Mouse (Mus musculus) induced T-regulatory cell, adult 2 months (primary cell): ENCODE measurements around the gene Grik3.

ENCODE experiments used
- DNase-seq: peaks from one replicate; pipeline ENCODE4 v3.0.0-alpha.2; 2012; ENCODE audit warnings: low read depth

Grik3 gene

GRCm38 (mm10) chr4:125490661-125491504 lies at the start of gene Grik3:
TSS of gene Grik3 (plus strand) at chr4:125490700.
- no peak for DNase-seq

DNA sequence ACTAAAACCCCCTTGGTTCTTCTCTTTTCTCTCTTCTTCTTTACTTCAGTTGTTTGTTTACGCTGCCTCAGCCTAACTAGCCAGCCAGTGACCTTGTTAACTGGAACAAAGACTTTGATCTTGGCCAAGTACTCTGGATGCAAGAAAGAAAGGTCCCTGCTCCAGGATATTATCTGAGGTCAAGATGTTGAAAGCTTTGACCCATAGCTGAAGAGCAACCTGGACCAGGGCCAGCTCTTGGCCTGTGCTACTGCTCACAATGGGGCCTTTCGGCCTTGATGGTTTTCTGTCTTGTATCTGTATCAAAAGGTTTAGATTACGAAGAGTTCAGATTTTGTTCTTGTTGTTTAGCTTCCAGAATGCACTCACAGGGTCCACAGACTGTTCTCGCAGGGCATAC lies 48.7 kb upstream of the Grik3 start:
- DNase-seq: no peak

GRCm38 (mm10) chr4:125444366-125444765 lies 46.1 kb upstream of the Grik3 start:
- no peak for DNase-seq

- no peak for DNase-seq
Measured at GRCm38 (mm10) chr4:125450602-125451321, 39.7 kb upstream of the Grik3 start.

DNA sequence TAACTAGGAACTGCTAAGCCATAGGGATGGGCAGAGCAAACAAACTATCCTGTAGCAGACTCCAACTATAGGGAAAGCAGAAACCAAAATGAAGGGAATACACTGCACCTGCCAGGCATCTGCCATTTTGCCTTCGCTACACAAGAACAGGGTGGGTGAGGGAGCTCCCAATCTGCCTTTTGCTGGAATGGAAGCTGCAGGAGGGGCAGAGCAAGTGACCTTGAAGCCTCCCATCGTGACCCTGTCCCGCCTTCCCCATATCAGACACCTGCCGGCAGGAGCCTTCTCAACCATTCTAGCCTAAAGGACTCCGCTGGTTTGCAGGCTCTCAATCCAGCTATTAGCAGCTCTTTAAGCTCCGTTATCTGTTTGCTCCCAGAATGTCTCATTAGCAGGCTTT lies 38.7 kb upstream of the Grik3 start:
- no peak for DNase-seq

DNA sequence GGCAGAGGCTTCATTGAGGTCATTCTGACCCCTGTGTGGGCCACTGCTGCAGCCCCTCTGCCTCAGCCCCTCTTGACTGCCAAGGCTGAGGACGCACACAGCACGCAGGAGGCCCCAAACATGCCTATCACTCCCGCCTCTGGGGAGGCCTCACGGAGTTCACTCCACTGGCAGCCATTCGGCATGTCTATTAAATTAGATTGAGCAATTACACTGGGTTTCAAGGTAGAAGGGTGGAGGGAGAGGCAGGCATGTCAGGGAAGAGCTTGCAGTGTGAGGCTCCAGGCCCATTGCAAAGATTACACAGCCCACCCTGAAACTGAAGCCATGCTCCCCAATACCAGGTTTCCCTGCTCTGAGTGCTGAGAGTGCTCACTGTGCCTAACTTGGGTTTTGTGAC lies 34.0 kb upstream of the Grik3 start:
- DNase-seq: no peak

- DNase-seq: no peak
Measured at GRCm38 (mm10) chr4:125457152-125458093, 33.1 kb upstream of the Grik3 start.

DNA sequence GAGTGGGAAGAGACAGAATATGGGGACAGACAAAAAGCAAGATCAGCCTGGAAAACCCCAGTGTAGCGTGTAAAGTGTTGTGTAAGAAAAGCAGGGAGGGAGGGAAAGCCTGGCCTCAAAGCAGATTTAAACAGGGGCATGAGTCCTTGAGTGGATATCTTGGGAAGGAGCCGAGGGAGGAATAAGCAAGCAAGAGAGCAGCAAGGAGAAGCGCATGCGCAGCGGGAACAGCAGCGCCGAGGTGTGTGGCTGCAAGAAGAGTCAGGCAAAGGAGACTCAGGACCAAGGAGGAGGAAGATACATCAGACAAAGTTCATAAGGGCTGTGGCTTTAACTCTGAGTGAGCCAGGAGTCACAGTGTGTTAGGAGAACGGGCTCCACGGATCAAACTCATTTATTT lies 30.7 kb upstream of the Grik3 start:
- DNase-seq: no peak

DNA sequence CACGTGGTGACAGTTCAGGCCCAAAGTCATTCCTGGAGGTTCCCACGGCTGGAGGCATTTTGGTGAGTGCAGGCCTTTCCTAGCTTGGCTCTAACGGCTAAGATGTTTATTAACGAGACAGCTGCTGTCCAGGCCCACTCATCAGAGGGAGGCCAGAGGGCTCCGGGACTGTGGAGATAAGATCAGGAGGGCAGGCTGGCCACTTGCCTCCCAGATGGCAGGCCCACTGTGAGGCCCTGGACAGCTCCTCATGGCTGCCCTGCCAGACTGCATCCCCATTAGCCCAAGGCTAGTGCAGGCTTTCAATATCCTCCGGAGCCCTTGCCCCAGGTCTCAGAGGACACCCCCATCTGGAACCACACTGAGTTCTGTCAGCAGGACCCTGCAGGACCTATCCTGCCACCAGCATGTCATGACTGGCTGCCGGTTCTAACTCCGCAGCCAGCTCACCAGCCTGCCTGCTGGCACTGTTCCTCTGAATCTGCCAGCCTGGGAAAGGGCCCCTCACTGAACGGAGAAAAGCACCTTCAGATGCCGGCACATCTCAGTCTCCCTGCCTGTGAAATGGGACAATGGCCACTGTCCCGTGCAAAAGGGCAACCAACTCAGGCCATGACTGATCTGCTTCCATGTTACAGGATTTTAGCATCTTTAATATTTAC lies 20.7 kb upstream of the Grik3 start:
- no peak for DNase-seq

- no peak for DNase-seq
Measured at GRCm38 (mm10) chr4:125474903-125475302, 15.6 kb upstream of the Grik3 start.

- no peak for DNase-seq
Measured at GRCm38 (mm10) chr4:125478071-125478470, 12.4 kb upstream of the Grik3 start.

- DNase-seq: no peak
Measured at GRCm38 (mm10) chr4:125481256-125481655, 9.2 kb upstream of the Grik3 start.

DNA sequence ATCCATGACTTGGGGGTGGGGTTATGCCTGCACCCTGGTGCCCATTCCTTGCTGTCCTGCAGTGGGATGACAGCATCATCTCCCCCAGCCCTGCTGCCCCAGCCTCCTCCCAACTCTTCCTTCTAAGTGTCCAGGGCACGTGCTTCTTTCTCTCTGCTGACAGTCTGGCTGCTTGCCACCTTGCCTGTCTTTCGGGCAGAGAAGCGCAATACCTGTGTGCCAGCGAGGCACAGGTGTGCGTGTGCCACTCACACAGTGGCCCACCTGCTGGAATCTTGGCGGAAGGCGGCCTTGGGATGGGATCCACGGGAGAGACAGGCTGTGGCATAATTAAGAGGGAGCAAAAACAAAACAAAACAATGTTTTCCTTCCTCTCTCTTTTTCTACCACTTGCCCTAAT lies 6.4 kb upstream of the Grik3 start:
- no peak for DNase-seq

DNA sequence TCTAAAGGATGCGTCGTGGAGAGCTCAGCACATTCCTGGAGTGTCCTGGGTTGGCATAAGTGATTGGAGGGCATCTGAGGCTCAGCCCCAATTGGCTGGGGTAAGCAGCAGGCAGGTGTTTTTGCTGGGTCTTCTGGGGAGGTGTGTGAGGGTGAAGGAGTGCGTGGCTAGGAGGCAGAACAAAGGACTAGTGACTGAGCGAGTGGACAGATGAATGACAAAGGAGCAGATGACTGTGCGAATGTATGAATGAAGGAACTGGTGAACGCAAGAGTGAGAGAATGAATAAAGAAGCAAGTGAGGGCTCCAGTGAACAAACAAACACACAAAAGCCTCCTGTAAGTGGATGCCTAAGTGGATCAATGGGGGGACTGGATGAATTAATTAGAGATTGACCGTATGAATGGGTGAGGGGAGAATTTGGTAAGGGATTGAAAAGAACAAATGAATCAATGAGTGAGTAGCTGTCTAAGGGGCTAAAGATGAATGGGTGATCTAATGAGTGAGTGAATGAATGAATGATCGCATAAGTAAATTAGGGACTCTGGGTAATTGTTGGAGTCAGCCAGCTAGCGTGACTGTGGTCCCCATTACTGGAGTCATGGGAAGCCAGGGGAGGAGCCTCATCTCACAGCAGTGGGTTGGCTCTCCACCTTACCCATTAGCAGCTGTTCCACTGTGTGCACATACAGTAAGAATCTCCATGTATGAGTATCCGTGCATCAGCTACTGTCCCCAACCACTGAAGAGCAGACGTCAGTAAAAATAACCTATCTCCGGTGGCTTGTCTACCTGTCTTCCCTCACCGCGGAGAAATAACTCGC lies 4.9 kb upstream of the Grik3 start:
- DNase-seq: no peak

DNA sequence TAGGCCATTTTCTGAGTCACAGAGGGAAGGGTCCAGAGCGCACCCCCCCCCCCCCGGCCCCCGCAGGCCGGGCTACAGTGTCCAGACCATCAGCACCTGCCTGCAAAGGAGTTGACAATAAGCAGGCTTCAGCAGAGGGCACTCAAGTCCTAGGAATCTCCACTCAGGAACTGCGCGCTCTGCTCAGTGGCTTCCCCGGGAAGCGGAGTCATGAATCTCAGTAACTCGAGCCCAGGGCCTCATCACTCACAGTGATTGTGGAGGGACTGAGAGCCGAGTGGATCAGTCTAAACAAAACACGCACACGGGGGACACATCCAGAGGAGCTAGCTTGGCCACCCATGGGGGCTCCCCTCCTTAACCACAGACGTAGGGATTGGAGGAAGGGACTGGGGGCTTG lies 3.9 kb upstream of the Grik3 start:
- DNase-seq: no peak

GRCm38 (mm10) chr4:125487031-125487430 lies 3.5 kb upstream of the Grik3 start:
- DNase-seq: no peak

DNA sequence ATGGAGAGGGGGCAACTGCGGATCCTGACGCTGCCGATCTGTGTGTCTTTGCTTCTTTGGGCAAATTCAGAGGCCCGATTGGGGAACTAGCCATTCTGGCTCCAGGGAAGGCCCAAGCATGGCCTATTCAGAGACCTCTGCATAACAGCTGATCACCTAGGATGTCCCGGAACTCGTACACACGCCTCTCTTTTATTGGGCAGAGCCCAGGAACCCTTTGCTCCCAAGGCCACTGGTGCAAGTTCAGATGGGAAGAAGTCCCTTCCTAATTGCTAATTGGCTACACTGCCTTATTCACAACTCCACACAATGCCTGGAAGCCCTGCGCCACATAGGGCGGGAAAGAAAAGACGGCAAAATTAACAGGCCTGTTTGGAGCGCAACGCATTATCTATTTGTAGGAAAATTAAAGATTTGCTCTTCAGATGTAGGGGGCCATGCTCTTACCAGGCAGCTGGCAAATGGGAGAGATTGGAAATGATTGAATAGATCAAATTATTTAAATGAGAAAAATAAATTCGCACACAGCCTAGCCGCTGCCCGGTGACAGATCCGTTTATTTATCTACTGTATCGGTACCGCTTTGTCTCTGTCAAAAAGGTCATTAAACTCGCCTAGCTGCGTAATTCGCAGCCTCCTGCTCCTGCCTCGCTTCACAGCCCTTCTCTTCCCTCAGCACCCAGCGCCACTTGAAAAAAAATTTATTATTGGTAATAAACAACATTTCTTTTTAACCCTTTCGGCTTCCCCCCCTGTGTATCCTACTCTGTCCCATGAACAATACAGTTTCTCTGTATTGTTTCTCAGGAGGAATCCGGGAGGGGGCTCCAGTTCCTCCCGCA lies 1.5 kb upstream of the Grik3 start:
- DNase-seq: no peak

GRCm38 (mm10) chr4:125489901-125490590 lies 454 bp upstream of the Grik3 start:
- DNase-seq: no peak

DNA sequence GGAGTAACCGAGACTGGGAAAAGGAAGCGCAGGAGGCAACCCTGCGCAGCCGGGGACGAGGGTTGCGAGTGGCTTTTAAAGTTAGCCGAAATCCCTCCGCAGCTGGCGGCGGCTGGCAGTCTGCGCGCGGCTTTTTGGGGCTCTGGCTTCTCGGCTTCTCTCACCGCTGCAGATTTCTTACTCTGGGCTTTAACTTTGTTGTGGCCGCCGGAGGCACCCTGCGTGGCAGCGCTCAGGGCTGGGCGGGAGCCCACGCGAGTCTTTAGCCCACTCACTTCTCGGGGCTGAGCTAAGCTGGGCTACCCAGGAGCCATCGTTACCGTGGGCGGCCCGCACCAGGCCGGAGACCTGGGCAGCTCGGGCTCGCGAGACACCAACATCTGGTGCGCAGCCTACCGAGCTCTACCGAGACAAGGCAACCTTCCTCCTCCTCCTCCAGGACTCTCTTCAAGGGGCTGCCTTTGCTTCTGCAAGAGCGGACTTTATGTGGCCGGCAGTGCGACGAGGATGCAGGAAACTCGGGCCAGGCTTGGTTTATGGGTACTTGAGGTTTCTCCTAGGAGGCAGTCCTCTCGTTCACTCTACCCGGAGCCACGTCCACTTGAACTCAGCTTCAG lies 1.1 kb downstream of the Grik3 start:
- DNase-seq: no peak
